Mouse (Mus musculus) lung, adult 18-20 months (tissue): Measurements from ENCODE around the gene Pde8b.
"Not testable (repeated sequence)": the region's sequence is repeated elsewhere in the genome, so short reads cannot be mapped to it uniquely, and the experiment has no call there.

Source experiments
- DNase-seq, 2 experiments: peaks; one replicate each; pipeline ENCODE4 v3.0.0; 2022; ENCODE audit warnings: mixed read lengths in 2 of 2

The Pde8b gene

DNA sequence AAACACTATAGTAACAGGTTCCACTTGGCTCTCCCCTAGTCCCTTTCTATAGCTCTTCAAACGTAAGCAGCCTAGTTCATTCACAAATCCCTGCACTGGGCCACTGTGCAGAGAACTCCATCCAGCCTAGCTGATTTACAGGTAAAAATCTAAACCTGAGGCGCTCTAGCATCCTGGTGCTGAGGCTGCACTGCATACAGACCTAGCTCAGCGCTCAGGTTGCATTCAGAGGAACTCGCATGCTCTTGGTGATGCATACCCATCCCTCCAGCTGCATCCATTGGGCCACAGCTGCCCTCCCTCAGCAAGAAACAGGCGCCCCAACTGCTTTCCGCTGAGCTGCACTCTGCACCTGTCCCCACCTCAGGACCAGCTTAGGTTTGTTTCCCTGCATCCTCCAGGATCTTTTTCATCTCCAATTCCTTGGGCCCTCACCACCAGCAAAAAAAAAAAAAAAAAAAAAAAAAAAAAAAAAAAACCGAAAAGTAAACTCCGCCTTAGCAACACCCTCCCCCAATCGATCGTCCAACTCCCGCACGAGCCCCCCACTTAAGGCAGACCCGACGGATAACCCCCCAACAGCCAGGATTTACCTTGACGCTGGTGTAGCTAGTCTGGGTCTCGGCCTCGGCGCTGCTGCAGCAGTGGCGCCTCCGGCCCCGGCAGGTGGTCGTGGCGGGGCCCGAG, 28.1 kb downstream of the Pde8b start:
- no peak for DNase-seq

DNA sequence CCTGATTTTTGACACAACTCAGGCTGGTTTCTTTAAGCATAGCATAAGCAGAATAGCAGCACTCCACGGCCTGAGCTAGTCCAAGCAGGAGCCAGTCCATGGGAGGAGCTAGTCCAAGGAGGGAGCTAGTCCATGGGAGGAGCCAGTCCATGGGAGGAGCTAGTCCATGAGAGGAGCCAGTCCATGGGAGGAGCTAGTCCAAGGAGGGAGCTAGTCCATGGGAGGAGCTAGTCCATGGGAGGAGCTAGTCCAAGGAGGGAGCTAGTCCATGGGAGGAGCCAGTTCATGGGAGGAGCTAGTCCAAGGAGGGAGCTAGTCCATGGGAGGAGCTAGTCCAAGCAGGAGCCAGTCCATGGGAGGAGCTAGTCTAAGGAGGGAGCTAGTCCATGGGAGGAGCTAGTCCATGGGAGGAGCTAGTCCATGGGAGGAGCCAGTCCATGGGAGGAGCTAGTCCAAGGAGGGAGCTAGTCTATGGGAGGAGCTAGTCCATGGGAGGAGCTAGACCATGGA, 34.4 kb downstream of the Pde8b start:
- DNase-seq: not testable (repeated sequence)

DNA sequence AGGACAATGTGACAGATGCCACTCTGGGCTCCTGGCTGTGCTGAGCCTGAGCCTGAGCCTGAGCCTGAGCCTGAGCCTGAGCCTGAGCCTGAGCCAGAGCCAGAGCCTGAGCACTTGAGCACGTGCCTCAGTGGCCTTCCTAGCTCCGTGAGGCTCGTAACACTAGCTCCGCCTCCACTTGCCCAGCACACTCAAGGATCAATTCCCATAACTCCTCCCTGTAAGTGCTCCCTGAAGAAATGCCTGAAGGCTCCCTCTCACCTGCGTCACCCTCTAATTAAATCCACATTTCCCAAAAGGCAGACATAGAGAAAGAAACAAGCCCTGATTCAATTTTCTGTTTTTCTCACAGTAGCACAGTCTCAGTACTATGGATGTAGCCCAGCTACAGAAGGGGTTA, 37.8 kb downstream of the Pde8b start:
- no peak for DNase-seq

DNA sequence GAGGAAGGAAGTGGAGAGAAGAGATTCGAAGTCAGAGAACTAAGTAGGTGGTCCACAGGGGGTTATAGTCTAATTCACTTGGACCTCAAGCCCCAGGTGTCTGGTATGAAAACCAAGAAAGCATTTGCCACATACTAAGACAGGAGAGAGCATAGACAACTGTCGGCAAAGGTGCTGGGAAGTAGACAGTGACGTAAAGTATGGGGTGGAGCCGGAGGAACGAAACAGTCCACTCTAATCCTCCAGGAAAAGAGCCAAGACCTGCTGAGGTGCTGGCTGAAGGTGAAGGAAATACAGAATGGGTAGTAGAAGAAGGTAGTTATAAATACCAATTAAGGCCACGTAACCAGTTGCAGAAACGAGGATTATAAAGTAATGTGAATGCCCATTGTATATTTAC, 42.8 kb downstream of the Pde8b start:
- not testable (repeated sequence) for DNase-seq

DNA sequence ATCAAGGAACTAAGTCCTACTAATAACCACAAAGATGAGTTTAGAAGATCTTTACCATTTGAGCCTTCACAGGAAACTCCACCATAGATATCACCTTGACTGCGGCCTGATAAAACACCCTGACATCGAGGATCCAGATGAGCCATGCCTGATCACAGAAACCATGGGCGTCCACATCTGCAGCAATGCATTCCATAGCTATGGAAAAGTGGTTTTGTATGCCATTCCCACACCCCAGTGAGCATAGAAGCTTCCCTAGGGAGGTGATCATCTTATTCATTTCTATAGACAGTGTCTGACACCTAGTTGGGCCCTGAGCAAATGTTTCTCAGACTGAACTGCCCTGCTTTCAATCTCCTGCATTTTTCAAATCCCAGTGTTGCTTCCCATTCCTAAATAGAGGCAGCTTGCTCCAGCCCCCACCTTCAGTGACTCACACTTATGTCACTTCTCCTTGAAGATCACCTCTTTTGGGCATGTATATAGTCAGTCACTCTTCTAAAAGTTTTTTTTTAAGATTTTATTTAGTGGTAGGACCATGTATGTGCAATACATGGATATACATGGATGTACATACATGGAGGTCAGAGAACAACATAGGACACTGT, 47.9 kb downstream of the Pde8b start:
- no peak for DNase-seq

DNA sequence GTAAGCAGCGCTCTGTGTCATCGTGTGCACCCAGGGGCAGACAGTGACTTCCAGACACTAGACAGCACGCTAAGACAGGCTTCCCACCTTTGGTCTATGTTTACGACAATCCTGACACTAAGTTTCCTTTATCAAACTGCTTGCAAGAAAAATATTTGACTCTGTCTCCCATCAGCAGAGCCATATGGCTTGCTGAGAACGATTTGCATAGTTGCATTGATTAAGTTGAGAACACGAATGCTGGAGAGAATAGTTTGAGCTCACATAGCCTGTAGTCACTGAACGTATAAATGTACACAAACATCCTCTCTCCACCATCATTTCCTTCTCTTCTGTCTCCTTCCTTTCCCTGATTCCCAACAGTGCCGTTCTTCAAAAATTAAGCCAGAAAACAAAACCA, 49.3 kb downstream of the Pde8b start:
- no peak for DNase-seq

DNA sequence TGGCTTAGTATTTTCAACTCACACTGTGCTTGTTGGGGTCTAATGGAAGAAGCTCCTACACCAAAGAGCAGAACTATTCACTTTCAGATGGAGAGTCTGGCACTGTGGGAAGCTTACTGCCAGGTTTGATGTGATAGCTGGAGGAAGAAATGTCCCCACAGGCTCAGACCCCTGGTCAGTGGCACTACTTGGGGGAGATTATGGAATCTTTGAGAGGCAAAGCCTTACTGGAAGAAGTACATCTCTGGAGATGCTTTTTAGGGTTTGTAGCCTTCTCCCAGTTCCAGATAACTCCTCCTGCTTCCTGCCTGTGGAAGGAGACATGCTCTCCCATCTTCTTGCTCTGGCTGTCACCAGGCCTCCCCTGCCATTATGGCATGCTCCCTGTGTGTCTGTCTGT, 50.1 kb downstream of the Pde8b start:
- no peak for DNase-seq

DNA sequence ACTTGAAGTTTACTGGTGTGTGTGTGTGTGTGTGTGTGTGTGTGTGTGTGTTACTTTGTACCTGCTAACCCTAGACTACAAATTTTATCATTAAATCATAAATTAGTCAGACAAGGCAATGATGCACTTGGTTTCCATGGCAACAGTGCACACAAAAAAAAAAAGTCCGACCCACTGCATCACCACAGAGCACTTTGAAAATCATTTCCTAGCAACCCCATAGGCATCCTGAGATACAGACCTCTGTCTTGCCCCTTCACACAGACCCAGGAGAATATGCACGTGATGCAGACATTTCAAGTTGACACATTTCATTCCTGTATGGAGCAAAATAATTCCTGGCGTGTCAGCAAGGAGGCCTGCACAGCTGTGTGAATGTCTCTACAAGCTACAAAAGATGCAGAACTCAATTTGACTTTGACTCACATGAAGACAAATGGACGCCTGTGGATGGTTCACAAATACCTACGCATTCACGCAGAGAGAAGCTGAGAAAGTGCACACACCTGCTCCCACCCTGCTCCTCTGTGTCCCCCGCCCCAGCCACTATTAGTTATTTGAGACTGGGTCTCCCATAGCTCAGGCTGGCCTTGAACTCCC, 53.9 kb downstream of the Pde8b start:
- DNase-seq: no peak

DNA sequence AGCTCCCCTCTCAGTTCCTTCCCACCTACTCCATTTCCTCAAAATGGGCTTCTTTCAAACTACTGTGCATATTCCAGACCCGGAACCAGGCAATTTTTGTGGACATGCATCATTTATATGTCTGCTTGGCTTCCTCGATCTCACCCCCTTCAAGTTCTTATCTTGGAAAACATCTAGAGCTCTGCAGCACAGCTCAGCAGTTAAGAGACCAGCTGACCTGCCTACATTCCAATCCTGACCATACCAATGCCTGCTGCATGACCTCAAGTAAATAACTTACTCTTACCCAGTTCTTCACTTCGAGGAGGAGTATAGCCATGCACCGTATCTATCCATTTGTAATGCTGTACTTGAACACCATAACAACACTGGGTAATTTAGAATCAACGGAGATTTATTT, 58.2 kb downstream of the Pde8b start:
- no peak for DNase-seq

DNA sequence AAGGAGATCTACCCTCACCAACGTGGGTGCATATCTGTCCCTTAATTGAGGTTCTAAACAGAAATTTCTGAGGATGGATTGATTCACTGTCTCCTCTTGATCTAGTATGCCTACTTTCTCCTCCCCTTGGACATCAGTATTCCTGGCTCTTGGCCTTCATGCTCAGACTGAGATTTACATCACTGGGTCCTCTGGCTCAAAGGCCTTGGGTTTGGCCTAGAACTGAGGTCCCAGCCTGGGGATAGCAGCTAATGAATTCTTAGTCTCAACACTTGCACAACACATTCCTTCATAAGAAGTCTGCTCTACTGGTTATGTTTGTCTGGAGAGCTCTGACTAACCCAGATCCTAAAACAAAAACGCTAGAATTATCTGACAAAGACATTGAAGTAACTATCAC, 61.0 kb downstream of the Pde8b start:
- no peak for DNase-seq

DNA sequence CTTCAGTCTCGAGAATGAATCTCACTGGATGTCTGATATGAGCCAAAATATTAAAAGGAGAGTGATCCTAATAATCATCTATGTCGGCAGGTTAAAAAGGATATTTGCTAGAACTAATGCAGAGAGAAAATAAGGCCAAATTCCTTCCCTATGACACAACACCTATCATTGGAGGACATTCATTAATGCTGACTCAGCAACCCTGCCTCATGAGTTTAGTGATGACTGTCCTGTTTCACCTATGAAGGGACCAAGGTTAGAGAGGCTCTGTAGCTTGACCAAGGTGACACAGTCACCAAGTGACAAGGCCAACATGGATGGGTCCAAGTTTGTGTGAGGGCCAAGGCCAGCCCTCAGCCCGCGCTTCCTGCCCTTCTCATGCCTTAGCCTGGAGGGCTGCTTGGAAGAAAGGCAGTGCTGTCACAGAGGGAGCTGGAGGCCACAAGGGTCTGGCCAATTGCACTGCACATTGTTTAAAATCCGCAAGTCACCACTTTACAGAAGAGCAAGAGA, 62.9 kb downstream of the Pde8b start:
- no peak for DNase-seq

DNA sequence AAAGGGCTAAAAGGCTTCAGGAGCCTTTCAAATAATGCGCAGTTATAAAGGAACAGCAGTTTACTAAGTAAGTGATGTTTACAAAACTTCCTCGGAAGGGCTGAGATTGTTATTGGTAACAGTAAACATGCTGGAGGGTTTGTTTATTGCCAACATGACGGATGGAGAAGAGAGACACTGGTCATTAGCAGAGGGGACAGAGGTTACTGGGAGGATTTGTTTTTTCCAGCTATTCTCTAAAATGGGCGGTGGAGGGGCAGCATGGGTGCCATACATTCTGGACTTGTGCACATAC, 63.4 kb downstream of the Pde8b start:
- no peak for DNase-seq

DNA sequence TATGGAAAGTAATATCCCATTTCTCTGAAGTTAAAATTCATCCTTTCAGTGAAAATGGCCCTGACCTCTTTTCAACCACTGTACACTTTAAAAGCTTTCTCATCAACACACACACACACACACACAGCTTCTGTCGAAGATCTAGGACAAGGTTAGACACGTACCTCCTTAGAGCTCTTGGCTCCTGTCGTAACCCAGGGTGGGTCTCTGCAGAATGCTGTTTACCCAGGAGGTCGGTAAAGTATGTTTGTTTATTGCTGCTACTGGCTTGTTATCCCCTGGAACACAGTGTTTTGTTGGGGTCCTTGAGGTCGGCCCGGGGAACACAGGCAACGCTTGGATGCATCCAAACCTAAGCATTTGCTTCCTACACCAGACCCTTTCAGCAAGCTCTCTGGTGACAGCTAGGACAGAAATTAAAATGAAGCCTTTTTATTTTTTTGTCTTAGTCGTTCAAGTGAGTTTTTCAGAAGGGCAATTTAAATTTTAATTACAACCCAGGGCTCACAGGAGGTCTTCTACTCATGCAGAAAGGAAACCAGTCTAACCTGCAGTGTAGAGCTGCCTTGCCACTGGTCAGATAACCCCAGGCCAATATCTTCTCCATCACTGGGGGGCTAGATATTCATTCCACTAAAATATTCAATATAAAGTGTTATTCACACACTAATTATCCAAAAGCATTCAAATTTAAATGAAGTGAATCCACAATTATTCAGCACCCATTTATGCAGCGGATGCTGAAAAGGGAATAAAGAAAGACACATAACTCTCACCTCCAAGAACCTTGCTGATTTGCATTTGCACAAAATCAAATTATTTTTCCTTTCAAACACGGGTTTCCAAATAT, 64.0 kb downstream of the Pde8b start:
- no peak for DNase-seq

DNA sequence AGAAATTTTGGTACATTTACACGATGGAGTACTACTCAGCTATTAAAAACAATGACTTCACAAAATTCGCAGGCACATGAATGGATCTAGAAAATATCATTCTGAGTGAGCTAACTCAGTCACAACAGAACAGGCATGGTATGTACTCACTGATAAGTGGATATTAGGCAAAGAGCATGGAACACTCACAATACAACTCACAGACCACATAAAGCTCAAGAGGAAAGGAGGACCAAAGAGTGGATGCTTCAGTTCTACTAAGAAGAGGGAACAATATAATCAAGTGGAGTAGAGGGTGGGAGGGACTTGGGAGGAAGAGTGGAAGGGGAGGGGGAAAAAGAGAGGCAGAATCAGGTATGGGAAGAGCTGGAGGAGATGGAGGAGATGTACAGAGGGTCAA, 66.5 kb downstream of the Pde8b start:
- DNase-seq: no peak

DNA sequence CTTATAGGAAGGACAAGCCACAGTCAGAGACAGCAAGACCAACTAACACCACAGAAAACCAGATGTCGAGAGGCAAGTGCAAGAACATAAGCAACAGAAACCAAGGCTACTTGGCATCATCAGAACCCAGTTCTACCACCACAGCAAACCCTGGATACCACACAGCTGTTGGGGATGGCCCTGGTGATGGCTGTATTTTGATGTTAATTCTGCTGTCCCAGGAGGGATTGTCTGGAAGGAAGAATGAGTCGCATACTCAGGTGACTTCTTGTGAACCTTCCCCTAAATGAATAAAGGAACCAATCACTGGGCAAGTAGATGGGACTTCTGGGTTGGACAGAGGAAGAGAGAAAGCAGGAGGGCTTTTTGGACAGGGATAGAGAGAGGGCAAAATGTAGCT, 69.9 kb downstream of the Pde8b start:
- no peak for DNase-seq

DNA sequence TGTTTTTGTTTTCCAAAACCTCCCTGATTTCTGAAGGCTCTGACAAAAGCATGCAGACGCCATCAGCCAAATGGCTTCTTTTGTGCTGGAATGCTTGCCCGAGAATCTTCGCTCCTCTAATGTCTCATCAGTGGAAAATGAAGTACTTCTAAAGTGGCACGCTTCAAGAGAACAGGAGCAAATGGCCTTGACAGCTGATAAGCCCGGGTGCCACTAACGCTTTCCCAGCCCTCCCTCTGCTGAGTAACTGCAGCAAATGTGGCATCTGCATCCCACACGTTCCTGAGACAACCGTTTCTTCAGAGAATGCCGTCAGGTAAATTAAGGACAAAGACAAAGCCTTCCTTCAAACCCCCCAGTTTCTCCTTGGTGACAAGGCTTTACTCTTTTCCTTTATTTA, 72.8 kb downstream of the Pde8b start:
- no peak for DNase-seq

DNA sequence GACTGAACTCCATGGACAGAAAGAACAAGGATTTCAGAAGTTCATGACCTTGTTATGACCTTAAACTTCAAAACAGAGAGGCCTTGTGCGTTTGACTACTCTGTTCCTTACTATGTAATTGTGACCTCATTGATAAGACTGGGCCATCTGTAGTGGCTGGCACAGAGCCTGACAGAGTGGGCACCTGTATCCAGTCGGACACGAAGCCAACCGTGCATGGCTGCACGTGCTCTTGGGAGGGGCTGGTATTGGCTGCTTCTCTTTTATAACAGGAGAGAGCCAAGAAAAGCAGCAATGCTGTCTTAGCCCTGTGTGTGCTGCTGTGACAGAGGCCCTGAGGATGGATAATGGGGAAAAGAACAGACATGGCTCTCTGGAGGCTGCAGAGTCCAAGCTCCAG, 73.7 kb downstream of the Pde8b start:
- no peak for DNase-seq

DNA sequence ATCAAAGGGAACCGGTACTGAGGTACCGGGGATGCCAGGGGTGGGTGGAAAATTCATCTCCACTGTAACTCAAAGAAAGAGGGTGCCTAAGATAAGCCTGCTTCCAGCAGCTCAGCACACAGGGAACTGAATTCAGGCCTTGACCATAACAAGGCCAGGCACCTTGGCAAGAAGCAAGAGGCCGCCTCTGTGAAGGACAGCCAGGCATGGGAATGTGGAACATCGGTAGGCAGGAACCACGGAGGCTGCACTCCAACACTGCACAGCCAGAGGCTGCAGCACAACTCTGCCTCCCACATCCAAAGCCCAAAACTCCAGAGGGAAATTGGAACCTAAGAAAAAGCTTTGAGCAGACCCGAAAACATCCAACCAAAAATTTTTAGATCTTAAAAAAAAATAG, 75.9 kb downstream of the Pde8b start:
- DNase-seq: no peak

DNA sequence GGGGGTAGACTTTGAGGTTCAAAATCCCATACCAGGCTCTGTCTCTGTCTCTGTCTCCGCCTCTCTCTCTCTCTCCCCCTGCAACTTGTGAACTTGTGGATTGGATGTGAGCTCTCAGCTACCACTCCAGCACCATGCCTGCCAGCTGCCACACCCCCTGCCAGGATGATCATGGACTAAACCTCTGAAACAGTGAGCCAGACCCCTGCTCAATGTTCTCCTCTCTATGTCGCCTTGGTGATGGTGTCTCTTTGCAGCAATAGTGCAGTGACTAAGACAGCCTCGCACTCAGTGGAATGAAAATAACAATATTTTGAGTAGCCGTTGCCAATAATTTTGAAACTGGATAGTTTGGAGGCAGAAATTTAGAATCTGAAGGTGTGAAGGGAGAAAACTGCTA, 77.8 kb downstream of the Pde8b start:
- no peak for DNase-seq

DNA sequence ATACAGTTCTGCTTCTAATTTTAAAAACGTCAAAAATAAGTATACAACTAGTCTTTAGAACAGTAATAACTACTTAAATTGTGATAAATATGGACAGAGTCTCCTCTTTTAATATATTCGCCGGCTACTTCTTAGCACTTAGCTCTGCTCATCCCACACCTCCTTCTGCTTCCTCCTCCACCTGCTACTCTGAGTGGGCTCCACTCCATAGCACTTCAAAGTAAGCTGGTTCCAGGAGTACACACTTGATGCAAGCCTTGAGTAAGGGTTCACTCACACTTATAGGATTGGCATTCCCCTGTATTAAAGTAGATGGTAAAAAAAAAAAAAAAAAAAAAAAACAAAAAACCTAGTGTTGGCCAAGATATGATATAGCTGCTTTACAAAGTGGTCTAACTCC, 89.9 kb downstream of the Pde8b start:
- peak in 1 of 2 experiments; percentile 13 for DNase-seq

DNA sequence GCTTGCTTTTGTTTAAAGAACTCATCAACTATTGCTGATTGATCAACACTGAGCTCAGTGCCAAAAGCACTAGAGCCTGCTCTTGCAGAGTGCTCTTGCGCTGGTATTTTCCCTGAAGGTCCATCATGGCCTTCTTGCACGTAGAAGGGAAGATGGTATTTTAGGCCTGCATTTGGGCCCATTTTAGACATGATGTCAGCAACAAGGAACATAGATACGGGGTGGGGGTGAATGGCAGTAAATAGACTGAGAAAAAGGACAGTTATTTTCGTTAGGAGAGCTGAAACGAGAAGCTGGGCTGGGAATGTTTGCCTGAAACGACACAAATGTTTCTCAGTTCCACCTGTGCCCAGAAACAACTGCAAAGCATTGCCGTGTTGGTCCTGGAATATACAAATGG, 91.2 kb downstream of the Pde8b start:
- DNase-seq: no peak

DNA sequence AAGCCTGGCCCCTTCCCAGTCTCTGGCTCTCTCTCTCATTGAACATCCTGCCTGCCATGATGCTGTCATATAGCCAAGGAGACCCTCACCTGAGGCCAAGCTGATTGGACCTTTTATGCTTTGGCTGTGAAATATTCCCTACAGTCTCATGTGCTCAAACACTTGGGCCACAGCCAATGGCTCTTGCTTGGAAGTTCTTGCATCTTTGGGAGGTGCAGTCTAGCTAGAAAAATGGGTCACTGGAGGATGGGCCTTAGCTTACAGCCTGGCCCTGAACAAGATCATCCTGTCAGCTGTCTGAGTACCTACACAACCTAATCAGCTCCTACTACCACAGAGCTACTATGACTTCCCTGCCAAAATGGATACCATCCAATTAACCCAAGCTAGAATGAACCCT, 105.4 kb downstream of the Pde8b start:
- DNase-seq: no peak

DNA sequence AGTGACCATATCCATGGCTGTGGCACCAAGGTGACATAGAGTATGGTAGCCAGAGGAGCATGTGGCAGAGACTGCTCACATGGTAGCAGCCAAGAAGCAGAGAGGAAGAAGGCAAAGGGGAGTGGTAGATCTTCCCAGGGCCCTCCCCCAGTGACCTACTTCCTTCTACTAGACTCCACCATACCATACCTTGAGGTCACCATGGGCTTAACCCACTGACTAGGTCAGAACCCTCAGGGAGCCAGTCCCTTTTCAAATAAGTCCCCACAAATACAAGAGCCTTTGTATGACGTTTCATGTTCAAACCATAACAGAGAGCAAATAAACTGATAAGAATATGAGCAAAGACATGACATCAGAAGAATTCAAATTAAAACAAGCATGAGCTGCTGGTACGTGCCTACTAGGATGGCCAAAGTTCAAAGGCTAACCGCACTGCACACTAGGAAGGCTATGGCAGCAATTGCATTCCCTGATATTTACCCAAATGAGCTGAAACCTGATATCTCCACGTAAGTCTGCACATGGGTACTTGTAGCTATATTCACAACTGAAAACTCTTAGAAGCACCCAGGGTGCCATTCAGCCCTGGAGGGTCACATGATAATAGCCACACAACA, 109.6 kb downstream of the Pde8b start:
- no peak for DNase-seq
